Mouse (Mus musculus) spleen, postnatal 36 days (tissue): Measurements from ENCODE around the gene Tbc1d10c.

Experiments used
- DNase-seq, 2 experiments: peaks; one replicate each; pipeline ENCODE4 v3.0.0; 2022; ENCODE audit warnings: low spot score in 2 of 2, mixed read lengths in 1 of 2

Tbc1d10c gene

DNA sequence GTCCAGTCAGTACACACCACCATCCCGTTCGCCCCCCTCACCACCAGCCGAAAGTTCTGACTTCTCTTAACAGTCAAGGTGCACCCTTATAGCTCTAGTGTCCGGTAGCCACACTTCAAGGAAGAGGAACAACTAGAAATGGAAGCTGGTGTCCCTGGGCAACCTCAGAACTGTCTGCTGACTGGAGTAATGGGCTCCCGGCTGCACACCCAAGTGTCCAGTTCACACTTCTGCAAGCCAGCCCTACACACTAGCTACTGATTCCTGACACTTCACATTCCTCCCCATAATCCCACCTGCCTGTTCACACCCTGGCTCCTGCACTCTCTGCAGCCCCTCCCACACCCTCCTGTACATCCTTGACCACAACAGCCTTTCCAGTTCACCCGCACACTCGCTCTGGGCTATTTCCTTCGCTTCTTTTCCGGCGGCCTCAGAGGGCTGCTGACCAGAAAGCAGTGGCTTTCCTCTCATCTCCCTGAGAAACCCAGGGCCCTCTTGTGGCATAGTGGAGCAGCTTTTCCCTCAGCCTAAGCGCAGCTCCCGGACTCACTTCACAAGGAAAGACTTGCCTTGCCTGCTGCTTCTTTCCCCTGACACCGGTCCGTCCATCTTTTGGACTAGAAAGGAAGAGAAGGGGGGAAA lies 25.1 kb upstream of the Tbc1d10c start:
- no peak for DNase-seq

DNA sequence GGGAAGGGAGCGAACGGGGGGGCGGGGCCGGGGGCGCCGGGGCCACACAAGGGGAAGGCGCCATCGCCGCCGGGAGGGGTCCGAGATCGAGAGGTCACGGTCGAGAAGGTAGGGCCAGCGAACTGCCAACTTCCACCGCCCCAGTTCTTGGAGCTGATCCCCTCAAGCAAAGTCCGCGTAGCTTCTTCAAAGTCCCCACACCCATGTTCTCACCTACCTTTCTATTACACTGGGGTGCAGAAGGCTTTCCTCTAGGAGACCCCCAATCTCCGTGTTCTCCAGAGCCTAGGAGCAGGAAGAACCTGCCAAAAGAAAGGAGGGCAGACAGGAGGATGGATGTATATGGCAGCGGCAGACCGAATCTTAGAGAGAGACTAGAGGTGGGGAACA lies 24.4 kb upstream of the Tbc1d10c start:
- DNase-seq = no peak

DNA sequence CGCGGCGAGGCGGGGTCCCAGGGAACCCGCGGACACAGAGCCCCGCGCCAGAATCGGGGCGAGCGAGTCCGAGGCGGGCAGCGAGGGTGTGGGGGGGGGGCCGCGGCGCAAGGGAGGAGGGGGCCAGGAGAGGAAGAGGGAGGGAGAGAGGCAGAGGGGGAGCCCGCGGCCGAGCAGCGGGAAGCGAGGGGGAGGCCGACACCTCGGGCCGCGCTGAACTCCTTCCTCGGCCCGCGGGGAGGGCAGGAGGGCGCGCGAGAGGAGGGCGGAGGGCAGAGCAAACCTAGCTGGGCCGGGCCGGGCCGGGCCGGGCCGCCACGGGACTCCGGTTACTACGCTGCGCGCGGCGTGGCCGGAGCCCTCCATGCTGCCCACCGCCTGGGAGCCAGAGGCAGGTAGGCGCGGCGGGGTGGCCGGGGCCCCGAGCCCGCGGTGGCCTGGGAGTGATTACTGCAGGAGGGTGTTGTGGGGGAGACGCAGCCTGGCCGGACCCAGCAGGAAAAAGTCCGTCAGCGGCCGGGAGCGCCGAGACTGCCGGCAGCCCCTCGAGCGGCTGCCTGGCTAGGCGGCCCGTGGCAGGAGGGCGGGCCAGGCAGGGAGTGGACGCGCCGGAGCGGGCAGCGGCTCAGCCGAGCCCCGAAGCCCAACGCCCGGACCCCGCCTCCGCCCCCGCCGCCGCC lies 23.8 kb upstream of the Tbc1d10c start:
- peak in 1 of 2 experiments; percentile 15 for DNase-seq

DNA sequence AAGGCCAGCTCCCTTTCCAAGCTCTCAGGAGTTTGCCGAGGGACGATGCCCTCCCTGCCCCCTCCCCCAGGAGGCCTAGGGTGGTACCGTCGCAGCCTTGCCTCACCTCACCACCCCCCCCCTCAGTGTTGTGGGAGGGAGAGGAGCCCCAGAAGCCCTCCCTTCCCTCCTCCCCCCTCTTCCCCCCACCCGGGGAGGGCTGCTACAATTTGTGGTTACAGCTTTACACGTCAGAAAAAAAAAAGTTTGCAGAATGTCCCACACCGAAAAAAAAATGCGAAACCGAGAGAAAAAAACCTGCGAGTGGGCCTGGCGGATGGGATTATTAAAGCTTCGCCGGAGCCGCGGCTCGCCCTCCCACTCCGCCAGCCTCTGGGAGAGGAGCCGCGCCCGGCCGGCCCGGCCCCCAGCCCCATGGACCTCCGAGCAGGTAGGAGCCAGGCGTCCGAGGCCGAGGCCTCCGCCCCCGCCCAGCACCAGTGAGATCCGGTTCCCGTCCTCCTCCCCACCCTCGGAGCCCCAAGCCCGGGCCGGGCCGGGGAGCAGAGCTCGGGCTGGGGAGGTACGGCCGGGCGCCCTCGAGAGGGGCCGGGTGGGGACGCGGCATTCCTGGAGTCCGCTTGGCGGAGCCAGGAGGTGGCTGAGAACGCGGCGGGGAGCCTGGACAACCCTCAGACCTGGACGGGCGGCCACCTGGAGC lies 23.1 kb upstream of the Tbc1d10c start, which contains the start of the genes Clcf1 and AC109138.7:
Clcf1 (plus strand) TSS at position 168 of the 700 bp plus-strand sequence.
AC109138.7 (plus strand) TSS at position 287 of the 700 bp plus-strand sequence.
- peak; percentile 88 to 91 for DNase-seq

DNA sequence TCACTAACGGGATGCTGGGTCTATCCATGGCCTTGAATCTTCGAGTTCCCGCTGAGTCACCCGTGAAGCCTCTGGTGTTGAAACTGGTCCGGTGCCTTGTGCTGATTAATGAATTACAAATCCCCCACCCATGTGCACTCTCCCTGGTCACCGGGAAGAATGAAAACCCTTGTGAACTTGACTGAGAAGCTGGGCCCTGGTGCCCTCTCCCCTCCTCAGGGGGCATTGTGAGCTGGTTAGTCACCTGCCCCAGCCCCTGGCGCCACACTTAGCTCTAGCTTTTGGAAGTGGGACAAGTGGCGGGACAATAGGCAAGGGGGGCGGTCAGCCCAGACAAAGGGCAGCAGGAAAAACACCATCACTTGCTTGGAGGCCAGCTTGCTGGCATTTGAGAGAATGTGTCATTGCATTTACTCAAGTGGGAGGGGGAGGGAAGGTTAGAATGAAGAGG lies 22.5 kb upstream of the Tbc1d10c start:
- no peak for DNase-seq

DNA sequence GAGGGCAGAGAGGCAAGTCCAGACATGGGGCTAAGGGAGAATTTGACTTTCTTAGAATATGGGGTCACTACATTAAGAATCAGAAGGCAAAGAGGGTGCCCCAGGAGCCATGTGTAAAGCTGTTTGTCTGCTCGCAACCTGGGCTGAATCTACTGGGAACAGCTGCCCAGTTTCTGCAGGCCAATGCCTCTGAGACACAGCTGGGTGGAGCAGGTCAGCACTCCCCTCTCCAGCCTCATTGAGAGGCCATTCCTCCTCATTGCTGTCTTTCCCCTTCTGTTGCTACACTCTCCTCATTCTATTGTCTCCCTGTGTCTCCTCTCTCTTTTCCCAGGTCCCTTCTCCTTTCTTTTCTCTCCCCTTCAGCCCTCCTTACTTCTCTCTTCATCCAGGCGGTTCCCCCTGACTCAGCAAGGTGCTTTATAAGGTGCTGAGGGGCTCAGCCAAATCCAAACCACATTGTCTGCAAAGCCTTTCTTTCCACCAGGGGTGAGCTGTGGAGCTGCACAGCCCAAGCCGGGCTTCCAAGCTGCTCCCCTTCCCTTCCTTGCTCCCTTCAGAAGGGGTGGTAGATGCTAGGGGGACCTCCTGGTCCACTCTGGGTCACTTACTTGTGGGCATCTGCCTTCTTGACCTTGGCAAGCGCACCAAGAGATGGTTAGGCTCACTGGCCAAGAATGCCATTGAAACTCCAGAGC lies 21.0 kb upstream of the Tbc1d10c start:
- no peak for DNase-seq

DNA sequence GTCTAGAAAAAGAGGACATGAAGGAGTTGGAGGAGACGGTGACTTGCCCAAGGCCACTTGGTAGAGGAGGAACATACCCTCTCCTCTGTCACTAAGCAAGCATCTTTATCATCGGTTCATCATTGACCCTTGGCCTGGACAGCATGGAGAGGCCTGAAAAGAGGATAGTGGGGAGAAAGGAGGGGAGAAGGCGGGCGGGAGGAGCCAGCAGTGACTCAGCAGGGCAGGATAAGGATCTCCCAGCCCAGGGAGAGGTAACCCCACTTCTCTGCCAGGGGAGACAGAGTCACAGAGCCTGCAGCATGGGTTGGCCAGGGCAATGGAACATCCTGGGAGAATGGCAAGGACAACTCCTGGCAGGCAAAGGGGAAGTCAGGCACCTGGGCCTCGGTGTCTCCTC lies 17.5 kb upstream of the Tbc1d10c start:
- no peak for DNase-seq

DNA sequence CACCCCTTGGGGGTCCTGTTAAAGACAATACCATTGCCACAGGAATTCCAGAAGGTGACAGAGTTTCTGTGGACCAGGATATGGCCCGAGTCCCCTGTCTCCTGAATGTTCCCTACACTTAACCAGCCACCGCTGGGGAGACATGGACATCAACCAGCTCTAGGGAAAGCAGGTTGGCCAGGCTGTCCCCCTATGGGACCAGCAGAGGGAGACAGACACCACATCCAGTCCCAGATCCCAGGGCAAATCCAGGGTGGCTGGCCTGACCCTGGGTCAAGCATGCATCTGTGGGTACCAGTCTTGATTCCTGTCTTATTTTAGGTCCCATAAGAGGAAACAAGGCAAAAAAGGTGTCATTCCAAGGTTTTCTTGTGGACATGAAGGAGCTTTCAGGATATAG lies 15.9 kb upstream of the Tbc1d10c start:
- peak; percentile 63 to 69 for DNase-seq

DNA sequence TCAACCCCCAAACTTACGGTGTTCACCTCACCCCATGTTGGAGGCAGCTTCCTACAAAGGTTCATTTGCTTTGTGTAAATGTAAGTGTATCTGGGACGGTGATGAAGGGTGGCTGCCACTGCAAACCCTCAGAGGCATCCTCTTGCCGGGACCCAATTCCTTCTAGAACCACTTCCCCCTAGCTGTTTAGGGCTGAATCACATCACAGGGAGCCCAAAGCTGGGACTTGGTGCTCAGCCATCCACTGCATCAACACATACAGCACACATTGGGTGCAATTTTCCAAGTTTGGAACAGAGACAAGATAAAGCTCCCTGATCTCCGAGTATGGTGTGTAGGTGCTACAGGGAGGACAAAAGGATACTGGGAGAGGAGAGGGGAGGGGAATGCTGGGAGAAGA lies 13.8 kb upstream of the Tbc1d10c start:
- DNase-seq = no peak

DNA sequence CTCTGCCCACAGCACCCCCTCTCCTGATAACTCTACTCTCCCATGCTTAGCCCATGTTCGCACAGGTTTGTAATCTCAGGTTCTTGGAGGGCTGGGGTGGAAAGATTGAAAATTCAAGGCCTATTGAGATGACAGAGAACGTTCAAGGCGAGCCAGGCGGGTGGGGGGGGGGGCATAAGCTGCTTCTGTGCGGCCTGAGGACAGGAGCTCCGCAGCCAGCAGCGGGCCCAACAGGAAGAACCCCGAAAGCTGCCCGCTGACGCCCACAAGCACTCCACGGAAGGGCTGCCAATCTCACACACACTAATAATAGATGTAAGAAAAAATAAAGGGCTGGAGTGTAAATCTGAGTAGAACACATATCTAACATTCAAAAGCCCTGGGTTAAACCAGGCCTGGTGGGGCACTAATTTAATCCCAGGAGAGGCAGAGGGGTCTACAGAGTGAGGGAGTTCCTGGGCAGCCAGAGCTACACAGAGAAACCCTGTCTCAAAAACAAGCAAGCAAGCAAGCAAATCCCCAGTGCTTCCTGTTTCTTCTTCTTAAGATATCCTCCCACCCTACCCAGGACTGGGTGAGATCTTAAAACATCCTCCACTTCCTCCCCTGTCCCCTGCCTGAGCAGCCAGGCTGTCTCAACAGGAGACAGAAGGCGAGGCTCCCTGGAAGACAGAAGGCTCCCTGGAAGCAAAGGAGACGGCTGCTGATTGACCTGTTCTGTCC lies 12.7 kb upstream of the Tbc1d10c start:
- DNase-seq = peak; percentile 74 to 79

DNA sequence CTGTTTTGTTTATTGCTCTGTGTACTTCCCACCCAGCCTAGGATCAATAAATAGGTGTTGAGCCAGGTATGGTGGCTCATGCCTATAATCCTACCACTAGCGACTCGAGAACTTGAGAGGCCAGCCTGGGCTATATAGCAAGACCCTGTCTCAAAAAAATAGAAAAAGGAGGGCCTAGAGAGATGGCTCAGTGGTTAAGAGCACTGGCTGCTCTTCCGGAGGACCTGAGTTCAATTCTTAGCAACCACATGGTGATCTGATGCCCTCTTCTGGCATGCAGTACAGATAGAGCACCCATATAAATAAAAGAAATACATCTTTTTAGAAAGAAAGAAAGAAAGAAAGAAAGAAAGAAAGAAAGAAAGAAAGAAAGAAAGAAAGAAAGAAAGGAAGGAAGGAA lies 12.1 kb upstream of the Tbc1d10c start:
- peak; percentile 65 to 72 for DNase-seq

DNA sequence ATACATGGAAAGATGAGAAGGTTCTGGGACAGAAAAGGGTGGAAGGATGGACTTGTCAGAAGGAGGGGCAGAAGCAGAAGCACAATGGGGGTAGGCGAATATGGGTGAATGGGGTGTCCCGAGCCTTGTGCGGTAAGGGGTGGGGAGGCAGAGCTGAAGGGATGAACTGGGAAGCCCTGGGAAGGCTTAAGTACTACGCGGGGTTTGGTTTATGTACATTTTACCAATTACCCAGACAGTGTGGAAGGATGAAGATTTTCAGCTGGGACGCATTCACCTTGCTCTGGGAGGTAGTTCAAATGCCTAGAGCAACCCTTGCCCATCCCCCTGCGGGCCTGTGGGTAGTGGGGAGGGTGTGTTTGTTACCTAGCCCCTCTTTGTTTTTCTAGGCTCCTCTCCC lies 11.1 kb upstream of the Tbc1d10c start:
- DNase-seq = no peak

DNA sequence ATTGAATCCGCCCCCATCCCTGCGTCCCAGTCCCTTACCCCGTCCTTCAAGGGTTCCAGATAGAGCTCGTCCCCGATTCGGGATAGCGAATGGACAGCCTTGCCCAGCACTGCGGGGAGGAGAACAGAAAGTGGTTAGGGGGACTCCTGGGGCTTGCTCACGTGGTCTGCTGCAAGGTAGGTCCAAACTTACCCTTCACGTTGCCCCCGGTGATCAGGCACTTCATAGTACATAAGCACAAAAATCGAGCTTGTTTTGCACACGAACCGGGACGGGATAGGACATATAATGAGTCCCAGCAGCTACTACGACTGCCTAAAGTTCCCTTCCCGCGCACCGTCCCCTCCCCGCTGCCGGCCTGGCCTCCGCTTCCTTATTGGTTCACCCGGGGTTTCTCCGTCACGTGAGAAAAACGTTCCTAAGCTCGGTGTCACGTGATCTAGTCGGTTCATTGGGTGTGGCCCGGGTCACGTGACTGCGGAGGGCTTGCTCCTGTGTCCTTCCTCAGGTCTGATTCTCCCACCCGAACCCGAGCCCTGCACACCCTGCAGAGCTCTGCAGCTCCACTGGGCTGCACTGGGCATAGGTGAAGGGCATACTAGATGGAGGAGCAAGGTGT lies 10.3 kb upstream of the Tbc1d10c start, which contains the start of gene Rad9a:
Rad9a (minus strand) TSS at position 372 of the 619 bp plus-strand sequence.
- peak; percentile 97 to 99 for DNase-seq

DNA sequence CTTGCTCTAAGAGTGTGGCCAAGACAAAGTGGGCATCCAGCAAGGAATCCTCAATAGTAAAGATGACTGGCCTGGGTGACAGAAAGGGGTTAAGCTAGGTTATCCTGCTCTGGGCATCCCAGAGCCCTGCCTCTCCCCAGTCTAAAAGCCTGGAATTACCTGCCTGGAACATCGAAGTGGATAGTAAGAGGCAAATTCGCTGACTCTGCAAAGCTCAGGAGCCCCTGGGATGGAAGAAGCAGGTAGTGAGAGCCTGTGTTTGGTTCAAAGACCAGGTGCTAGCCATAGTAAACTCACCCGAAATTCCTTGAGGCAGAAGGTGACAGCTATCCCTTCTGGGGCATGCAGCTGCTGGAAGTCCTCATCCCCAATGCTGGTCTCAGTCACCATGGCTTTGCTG lies 6.1 kb upstream of the Tbc1d10c start:
- no peak for DNase-seq

DNA sequence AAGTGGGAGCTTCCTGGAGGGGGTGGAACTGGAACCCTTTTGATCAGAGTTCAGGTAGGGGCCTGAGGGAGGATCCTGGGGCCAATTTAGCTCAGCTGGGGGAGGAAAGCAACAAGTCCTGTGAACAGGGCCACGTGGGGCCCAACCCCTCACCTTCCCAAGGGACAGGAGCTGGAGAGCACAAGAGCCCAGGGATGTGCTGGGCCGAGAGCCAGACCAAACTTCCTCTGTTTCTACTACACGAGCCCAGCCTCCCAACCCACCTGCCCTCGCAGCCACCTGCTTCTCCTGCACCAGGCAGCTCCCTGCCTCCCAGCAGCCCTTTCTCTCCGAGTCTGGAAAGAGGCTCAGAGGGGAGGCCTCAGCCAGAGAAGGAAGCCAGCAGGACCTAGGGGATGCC lies 5.5 kb upstream of the Tbc1d10c start:
- DNase-seq = no peak

DNA sequence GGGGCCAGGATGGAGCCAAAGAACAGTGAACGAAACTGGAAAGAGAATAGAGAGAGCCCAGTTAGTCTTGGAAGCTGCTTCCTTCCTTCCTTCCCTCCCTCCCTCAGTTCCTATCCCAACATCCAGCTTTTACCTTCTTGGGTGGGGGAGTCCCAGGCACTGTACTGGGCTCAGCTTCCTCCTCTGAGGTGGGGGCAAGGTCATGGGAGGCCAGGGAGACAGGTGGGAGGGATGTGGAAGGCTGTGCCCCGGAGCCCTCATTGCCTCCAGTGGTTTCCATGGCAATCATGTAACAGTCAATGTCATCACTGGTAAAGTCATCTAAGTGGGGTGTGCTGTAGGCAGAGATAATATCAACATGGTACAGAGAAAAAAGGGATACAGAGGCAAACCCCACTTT lies 5.0 kb upstream of the Tbc1d10c start:
- DNase-seq = no peak

DNA sequence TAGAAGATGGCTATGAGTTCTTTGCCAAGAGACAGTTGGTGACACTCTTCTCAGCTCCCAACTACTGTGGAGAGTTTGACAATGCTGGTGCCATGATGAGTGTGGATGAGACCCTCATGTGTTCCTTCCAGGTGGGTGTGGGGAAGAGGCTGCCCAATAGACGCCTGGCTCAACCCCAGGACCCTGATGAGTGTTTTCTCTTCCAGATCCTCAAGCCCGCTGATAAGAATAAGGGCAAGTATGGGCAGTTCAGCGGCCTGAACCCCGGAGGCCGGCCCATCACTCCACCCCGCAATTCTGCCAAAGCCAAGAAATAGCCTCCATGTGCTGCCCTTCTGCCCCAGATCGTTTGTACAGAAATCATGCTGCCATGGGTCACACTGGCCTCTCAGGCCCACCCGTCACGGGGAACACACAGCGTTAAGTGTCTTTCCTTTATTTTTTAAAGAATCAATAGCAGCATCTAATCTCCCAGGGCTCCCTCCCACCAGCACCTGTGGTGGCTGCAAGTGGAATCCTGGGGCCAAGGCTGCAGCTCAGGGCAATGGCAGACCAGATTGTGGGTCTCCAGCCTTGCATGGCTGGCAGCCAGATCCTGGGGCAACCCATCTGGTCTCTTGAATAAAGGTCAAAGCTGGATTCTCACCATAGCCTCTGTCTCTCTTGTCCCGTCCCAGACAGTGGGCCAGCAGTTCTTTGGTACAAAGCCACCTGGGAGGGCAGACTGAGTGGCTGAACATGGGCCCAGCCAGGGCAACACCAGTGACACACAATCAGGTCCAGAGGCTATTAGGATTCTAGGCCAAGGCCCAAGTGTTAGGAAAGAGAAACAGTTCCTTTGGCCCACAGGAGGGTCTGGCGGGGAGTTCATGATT lies 3.9 kb upstream of the Tbc1d10c start:
- no peak for DNase-seq

DNA sequence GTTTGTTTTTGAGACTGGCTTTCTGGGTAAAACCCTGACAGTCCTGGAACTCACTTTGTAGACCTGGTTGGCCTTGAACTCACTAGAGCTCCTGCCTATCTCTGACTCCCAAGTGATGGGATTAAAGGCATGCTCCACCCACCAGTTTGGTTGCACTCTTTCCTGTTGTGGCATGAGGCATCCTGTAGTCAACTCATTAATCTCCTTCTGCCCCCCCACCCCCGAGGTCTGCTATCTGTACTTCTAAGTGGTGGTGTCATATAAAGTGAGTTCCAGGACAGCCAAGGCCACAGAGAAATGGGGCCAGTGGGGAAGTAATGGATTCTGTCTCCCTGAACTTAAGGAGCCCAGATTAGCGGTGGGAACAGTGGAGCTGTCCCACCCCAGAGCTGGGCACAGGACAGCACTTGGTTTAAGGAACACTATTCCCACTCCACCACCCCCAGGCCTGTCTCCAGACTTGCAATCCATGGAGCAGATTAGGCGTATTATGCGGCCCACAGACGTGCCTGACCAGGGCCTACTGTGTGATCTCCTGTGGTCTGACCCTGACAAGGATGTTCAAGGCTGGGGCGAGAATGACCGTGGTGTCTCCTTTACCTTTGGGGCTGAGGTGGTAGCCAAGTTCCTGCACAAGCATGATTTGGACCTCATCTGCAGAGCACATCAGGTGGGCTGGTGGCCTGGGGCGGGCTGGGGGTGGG lies 3.1 kb upstream of the Tbc1d10c start:
- DNase-seq = no peak

DNA sequence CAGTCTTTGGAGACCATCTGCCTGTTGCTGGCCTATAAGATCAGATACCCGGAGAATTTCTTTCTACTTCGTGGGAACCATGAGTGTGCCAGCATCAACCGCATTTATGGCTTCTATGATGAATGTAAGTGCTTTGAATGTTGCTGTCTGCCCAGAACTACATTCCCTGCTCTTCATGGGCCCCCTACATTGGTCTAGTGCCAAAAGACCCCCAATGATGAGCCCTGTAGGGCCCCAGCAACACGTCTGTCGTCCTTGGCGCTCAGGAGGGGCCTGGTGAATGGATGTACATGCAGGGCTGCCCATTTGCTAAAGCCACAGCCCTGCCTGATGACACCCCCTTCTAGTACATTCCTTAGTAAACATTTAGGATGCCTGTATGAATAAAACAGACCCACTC lies 2.0 kb upstream of the Tbc1d10c start:
- DNase-seq = no peak
